Mouse (Mus musculus) liver, embryonic 14.5 days (tissue): Measurements from ENCODE around the gene Nrxn3. TPM values are rescaled to one million over a fixed set of nuclear protein-coding genes. Genes with fewer than 3 reads are reported as not detected.
A peak's percentile ranks its signal among the peaks of the same experiment; 100 is the strongest.

Experiments used
- ATAC-seq: fragments of 200-750 bp; cut with Nextera tagmentation; 2 replicates; pipeline ENCODE4 v1.8.0; 2017; ENCODE audit warnings: moderate number of reproducible peaks, mild to moderate bottlenecking, moderate library complexity; ENCODE audit not compliant: insufficient read depth
- DNase-seq, 3 experiments: peaks; one replicate each; pipeline ENCODE4 v3.0.0-alpha.2; 2012 to 2013; ENCODE audit warnings: low read depth in 3 of 3, low spot score in 3 of 3
- H3K27ac ChIP-seq: fragments of 300-500 bp; sonication (generic); 2 replicates; pipeline ENCODE4 v1.5.1; 2014; ENCODE audit warnings: moderate library complexity, mild to moderate bottlenecking, control low read depth, inconsistent platforms
- H3K27me3 ChIP-seq: fragments of 300-500 bp; sonication (generic); 2 replicates; pipeline ENCODE4 v1.6.1; 2014; ENCODE audit warnings: mild to moderate bottlenecking, low read length, moderate library complexity; ENCODE audit not compliant: control insufficient read depth, insufficient read depth
- H3K36me3 ChIP-seq: fragments of 300-500 bp; sonication (generic); replicated peaks from 2 replicates; pipeline ENCODE4 v1.6.1; 2014; ENCODE audit warnings: low read depth; ENCODE audit not compliant: control insufficient read depth, insufficient read depth
- H3K4me1 ChIP-seq, 2 experiments: fragments of 200-500 bp in 1 of 2; fragments of 300-500 bp in 1 of 2; sonication (generic) in 1 of 2; replicated peaks; 2 replicates each; pipeline ENCODE4 v1.6.1; 2012 to 2014; ENCODE audit warnings: antibody characterized with exemption in 1 of 2, inconsistent platforms in 1 of 2, low read length in 1 of 2; ENCODE audit not compliant: control insufficient read depth in 2 of 2, insufficient read depth in 2 of 2
- H3K4me2 ChIP-seq: fragments of 300-500 bp; sonication (generic); 2 replicates; pipeline ENCODE4 v1.6.1; 2014; ENCODE audit warnings: low read depth, mild to moderate bottlenecking, control low read depth, moderate library complexity
- H3K4me3 ChIP-seq, 2 experiments: fragments of 200-500 bp in 1 of 2; fragments of 300-500 bp in 1 of 2; sonication (generic) in 1 of 2; 2 replicates each; pipeline ENCODE4 v1.5.1; 2012 to 2014; ENCODE audit warnings: low read depth in 2 of 2, low read length in 2 of 2, mild to moderate bottlenecking in 2 of 2, control low read depth in 1 of 2, inconsistent platforms in 1 of 2, moderate library complexity in 1 of 2; ENCODE audit not compliant: insufficient read depth in 1 of 2
- H3K9ac ChIP-seq: fragments of 300-500 bp; sonication (generic); replicated peaks from 2 replicates; pipeline ENCODE4 v1.6.1; 2014; ENCODE audit warnings: mild to moderate bottlenecking, control low read depth, moderate library complexity
- H3K9me3 ChIP-seq: fragments of 300-500 bp; sonication (generic); 2 replicates; pipeline ENCODE4 v1.6.1; 2016; ENCODE audit warnings: low read length, mixed read lengths; ENCODE audit not compliant: control insufficient read depth
- CTCF ChIP-seq: IDR thresholded peaks from 2 replicates; pipeline ENCODE4 v1.5.1; 2016; ENCODE audit warnings: antibody characterized with exemption, low read depth, control low read depth
- EP300 ChIP-seq: IDR thresholded peaks from 2 replicates; pipeline ENCODE4 v1.6.1; 2016; ENCODE audit warnings: antibody characterized with exemption, low read depth
- WGBS: fragments of 180-500 bp; shearing (Covaris S2); extraction: QIAGEN DNeasy Blood & Tissue Kit; methylation state at CpG from one replicate; pipeline ENCODE4 v1.1.7; 2014; ENCODE audit not compliant: insufficient replicate concordance; 5-methylcytosine and 5-hydroxymethylcytosine counted together
- polyA plus RNA-seq, 2 experiments: library from polyadenylated mRNA; depleted of rRNA in 1 of 2; stranded (reverse) in 1 of 2; unstranded in 1 of 2; fragments of >200 nt; fragmentation: Nextera tagmentation in 1 of 2; extraction: Ambion mirVana in 1 of 2; gene quantifications; 2 replicates each; pipeline versions ENCODE4 v1.2.1 to v1.2.3; 2012 to 2014

The Nrxn3 gene
- polyA plus RNA-seq, 2 experiments = 0.12 to 0.38 TPM

DNA sequence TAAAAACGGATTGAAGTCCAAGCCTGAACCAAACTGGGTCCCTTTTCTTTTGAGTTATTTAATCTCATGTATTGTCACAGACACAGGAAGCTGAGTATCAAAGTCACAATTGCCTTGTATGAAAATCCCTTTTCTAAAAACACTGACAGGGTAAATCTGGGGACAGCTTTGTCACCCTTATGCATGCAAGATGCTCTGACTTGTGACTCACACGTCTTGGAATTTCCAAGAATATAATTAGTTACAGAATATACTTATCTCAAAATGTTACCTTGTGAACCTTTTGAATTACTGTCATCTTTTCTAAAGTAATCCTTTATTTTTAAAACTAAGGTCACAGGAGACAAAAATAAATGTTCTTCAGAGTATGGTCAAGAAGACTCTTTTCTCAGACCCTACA lies 748.6 kb downstream of the Nrxn3 start:
- Histone ChIP-seq H3K4me1 (no peaks in the 10 kb centered on the region), H3K36me3 (no peaks in the 10 kb centered on the region), H3K9ac (no peak overlapping the region), H3K27ac (no peak overlapping the region), H3K9me3 (no peaks in the 10 kb centered on the region), H3K4me2 (no peak overlapping the region), H3K4me3 (no peak overlapping the region), H3K27me3 (no peaks in the 10 kb centered on the region)
- ATAC-seq (no peak), DNase-seq (no peak)
- no peak for TF ChIP-seq EP300
- TF ChIP-seq CTCF = no peak
- 26% methylated on average over 2 of the region's 2 CpGs for WGBS

DNA sequence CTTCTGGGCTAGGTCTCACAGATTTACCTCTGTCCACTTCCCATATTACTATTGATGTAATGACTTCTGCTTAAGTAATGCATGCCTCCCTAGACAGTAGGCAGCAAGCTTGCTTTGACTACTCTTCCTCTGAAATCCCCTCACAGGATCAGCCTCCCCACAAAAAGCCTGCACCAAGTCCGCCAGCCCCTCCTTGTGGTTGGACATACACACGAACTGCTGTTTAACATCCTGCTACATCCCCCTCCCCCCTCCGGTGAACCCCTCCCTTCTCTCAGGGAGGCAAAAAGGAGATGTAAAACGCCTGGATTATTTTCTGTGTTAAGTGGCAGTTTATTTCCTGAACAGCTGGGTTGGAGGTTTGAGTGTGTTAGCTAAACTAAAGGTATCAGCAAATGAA lies 749.2 kb downstream of the Nrxn3 start:
- no peak for ATAC-seq
- H3K9me3 ChIP-seq = no peaks in the 10 kb centered on the region
- no peak for TF ChIP-seq CTCF
- TF ChIP-seq EP300 = no peak
- no peak for DNase-seq
- no peak overlapping the region for H3K4me2 ChIP-seq
- no peak overlapping the region for H3K4me3 ChIP-seq
- no peaks in the 10 kb centered on the region for H3K27me3 ChIP-seq
- H3K4me1 ChIP-seq = no peaks in the 10 kb centered on the region
- H3K27ac ChIP-seq = no peak overlapping the region
- no peak overlapping the region for H3K9ac ChIP-seq
- H3K36me3 ChIP-seq = no peaks in the 10 kb centered on the region
- 10% methylated on average over 4 of the region's 4 CpGs for WGBS

DNA sequence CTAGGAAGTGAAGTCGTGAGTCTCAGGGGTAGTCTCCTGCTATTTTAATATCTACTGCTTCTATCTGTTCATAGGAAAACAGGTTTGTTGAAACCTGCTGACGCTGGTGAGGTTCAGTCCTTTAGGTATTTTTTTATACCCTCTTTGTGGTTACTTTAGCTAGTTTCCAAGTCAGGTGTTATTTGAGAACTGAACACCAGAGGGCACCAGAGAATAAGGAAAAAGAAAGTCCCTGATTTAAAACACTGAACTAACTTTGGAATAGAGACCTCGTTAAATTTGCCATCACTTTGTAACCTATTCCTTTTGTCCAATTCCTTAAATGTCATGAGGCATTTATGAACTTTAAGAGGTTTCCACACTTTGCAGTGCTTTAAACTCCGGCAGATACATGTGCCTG lies 756.4 kb downstream of the Nrxn3 start:
- DNase-seq (no peak), ATAC-seq (no peak)
- Histone ChIP-seq H3K4me2 (no peak overlapping the region), H3K4me3 (no peak overlapping the region), H3K36me3 (no peaks in the 10 kb centered on the region), H3K4me1 (no peaks in the 10 kb centered on the region), H3K9ac (no peak overlapping the region), H3K9me3 (no peaks in the 10 kb centered on the region), H3K27ac (no peak overlapping the region), H3K27me3 (no peaks in the 10 kb centered on the region)
- 21% methylated on average over 4 of the region's 4 CpGs for WGBS
- peak; percentile 22; the same call in 1 of the 2 replicates for TF ChIP-seq CTCF
- no peak for TF ChIP-seq EP300

DNA sequence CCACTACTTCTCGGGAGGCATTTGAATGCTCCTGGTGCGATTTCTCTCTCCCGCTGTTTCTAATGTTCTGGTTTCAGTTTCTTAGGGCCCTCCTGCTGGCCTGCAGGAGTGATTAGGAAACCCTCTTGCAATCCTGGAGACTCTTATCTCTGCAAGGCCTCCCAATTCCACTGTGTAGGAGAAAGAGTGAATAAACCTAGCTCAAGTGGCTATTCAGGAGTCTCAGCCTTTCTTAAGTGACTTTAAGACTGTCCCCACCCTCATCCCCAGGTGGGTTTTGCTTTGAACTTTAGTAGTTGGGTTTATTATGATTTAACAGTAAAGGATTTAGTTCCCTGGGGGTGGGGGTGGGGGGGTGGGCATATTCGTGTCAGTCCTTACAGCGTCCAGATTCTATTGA lies 759.5 kb downstream of the Nrxn3 start:
- H3K27ac ChIP-seq = no peak overlapping the region
- no peak overlapping the region for H3K9ac ChIP-seq
- ATAC-seq (no peak), DNase-seq (no peak)
- H3K9me3 ChIP-seq = no peaks in the 10 kb centered on the region
- H3K4me2 ChIP-seq = no peak overlapping the region
- H3K36me3 ChIP-seq = no peaks in the 10 kb centered on the region
- H3K4me1 ChIP-seq = no peaks in the 10 kb centered on the region
- H3K27me3 ChIP-seq = no peaks in the 10 kb centered on the region
- WGBS = 38% methylated on average over 5 of the region's 5 CpGs
- no peak overlapping the region for H3K4me3 ChIP-seq
- TF ChIP-seq CTCF (no peak), EP300 (no peak)

DNA sequence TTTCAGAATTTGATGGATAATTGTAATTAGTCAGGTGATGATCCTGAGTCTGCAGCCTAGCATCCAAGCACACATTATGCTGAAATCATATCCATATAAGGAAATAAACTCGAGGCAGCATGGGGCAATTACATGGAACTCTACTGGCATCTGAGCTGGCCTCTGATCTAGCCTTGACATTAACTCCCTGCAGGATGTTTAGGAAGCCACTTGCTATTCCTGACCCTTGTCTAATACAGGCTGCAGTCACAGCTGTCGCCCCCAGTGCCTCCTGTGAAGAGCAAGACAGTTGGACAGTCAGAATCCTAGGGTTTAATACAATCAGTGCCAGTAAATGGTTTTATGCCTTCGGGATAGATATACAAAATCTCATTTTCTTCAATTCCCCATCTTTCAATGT lies 781.4 kb downstream of the Nrxn3 start:
- no peak for TF ChIP-seq CTCF
- no peak for TF ChIP-seq EP300
- Histone ChIP-seq H3K9me3 (no peaks in the 10 kb centered on the region), H3K27ac (no peak overlapping the region), H3K4me1 (no peaks in the 10 kb centered on the region), H3K9ac (no peak overlapping the region), H3K4me2 (no peak overlapping the region), H3K4me3 (no peak overlapping the region), H3K36me3 (no peaks in the 10 kb centered on the region), H3K27me3 (no peaks in the 10 kb centered on the region)
- WGBS = 28% methylated on average over 3 of the region's 3 CpGs
- ATAC-seq (no peak), DNase-seq (no peak)
